Mouse (Mus musculus) heart, postnatal 0 days (tissue): ENCODE data around the gene Trpm1. TPM values are rescaled to one million over a fixed set of nuclear protein-coding genes. Genes with fewer than 3 reads are reported as not detected.

ENCODE experiments used
- ATAC-seq: fragments of 200-750 bp; cut with Nextera tagmentation; 2 replicates; pipeline ENCODE4 v1.8.0; 2017; ENCODE audit warnings: low read depth, moderate number of reproducible peaks, moderate library complexity; ENCODE audit not compliant: insufficient read depth
- DNase-seq: peaks from one replicate; pipeline ENCODE4 v3.0.0-alpha.2; 2016; ENCODE audit warnings: low spot score
- H3K27ac ChIP-seq: fragments of 300-500 bp; sonication (generic); 2 replicates; pipeline ENCODE4 v1.5.1; 2014; ENCODE audit warnings: low read depth, mild to moderate bottlenecking
- H3K27me3 ChIP-seq: fragments of 300-500 bp; sonication (generic); 2 replicates; pipeline ENCODE4 v1.6.1; 2014; ENCODE audit warnings: low read length, mixed read lengths; ENCODE audit not compliant: control insufficient read depth, insufficient read depth
- H3K36me3 ChIP-seq: fragments of 300-500 bp; sonication (generic); replicated peaks from 2 replicates; pipeline ENCODE4 v1.6.1; 2014; ENCODE audit warnings: low read length, mixed read lengths; ENCODE audit not compliant: control insufficient read depth, insufficient read depth
- H3K4me1 ChIP-seq: fragments of 300-500 bp; sonication (generic); 2 replicates; pipeline ENCODE4 v1.6.1; 2014; ENCODE audit warnings: antibody characterized with exemption; ENCODE audit not compliant: control insufficient read depth, insufficient read depth
- H3K4me2 ChIP-seq: fragments of 300-500 bp; sonication (generic); 2 replicates; pipeline ENCODE4 v1.6.1; 2014; ENCODE audit warnings: low read depth, mild to moderate bottlenecking, low read length, moderate library complexity
- H3K4me3 ChIP-seq: fragments of 300-500 bp; sonication (generic); 2 replicates; pipeline ENCODE4 v1.5.1; 2014; ENCODE audit warnings: low read depth, low read length
- H3K9ac ChIP-seq: fragments of 300-500 bp; sonication (generic); replicated peaks from 2 replicates; pipeline ENCODE4 v1.6.1; 2014; ENCODE audit warnings: low read depth, low read length, mixed read lengths
- H3K9me3 ChIP-seq: fragments of 300-500 bp; sonication (generic); replicated peaks from 2 replicates; pipeline ENCODE4 v1.6.1; 2016; ENCODE audit warnings: low read length; ENCODE audit not compliant: control insufficient read depth
- CTCF ChIP-seq: IDR thresholded peaks from 2 replicates; pipeline ENCODE4 v1.5.1; 2016; ENCODE audit warnings: antibody characterized with exemption, control low read depth, low read depth
- EP300 ChIP-seq: IDR thresholded peaks from 2 replicates; pipeline ENCODE4 v1.6.1; 2016; ENCODE audit warnings: antibody characterized with exemption, low read depth
- WGBS: fragments of 180-500 bp; shearing (Covaris S2); extraction: QIAGEN DNeasy Blood & Tissue Kit; methylation state at CpG from one replicate; pipeline ENCODE4 v1.1.7; 2014; 5-methylcytosine and 5-hydroxymethylcytosine counted together
- polyA plus RNA-seq: library from polyadenylated mRNA; unstranded; fragments of >200 nt; fragmentation: Nextera tagmentation; extraction: Ambion mirVana; gene quantifications from 2 replicates; pipeline ENCODE4 v1.2.1, GENCODE M21; 2015
- total RNA-seq: library from RNA; depleted of rRNA; stranded (reverse); fragments of >200 nt; gene quantifications from 2 replicates; pipeline ENCODE4 v1.2.3, GENCODE M21; 2014; ENCODE audit warnings: low replicate concordance

The Trpm1 gene
- total and polyA plus RNA-seq, 2 experiments from 2014 or later = 0.14 TPM; not detected in 1

DNA sequence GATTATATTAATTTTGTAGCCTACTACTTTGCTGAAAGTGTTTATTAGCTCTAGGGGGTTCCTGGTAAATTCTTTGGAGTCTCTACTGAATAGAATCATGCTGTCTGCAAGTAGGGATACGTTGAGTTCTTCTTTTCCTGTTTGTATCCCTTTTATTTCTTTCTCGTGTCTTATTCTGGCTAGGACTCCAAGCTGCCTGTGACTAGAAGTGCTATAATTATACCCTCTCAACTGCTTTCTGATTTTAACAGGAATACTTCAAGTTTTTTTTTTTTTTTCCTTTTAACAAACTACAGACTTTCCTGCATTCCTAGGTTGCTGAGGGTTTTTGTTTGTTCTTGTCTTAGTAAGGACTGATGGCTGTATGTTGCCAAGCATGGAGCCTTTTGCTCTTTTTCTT lies 4.3 kb upstream of the Trpm1 start:
- Histone ChIP-seq H3K4me3 (no peak overlapping the region), H3K9ac (no peak overlapping the region), H3K9me3 (no peaks in the 10 kb centered on the region), H3K36me3 (no peaks in the 10 kb centered on the region), H3K4me1 (no peaks in the 10 kb centered on the region), H3K4me2 (no peak overlapping the region), H3K27me3 (no peaks in the 10 kb centered on the region), H3K27ac (no peak overlapping the region)
- 36% methylated on average over 2 of the region's 2 CpGs for WGBS
- ATAC-seq = no peak
- no peak for DNase-seq
- TF ChIP-seq EP300 (no peak), CTCF (no peak)

DNA sequence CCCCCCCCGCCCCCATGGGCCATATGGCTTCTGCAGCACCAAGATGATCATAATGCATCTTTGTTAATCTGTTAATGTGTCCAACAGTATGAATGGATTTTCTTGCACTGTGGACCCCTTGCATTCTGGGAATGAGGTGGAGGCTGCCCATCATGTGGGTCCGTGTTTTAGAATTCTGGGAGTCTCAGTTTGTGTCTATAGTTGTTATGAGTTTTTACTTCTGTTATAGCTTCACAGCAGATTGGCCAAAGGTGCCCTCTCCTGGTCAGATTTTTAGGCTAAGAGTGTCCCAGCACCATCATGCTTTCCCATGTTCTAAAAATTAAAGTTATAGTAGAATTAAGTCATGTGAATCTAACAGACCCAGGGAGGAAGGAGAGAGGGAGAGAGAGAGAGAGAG lies 3.9 kb upstream of the Trpm1 start:
- Histone ChIP-seq H3K4me3 (no peak overlapping the region), H3K4me1 (no peaks in the 10 kb centered on the region), H3K9me3 (no peaks in the 10 kb centered on the region), H3K36me3 (no peaks in the 10 kb centered on the region), H3K27me3 (no peaks in the 10 kb centered on the region), H3K27ac (no peak overlapping the region), H3K9ac (no peak overlapping the region), H3K4me2 (no peak overlapping the region)
- WGBS = 42% methylated on average over 2 of the region's 2 CpGs
- no peak for TF ChIP-seq EP300
- TF ChIP-seq CTCF = peak; percentile 35
- DNase-seq = no peak
- no peak for ATAC-seq

GRCm38 (mm10) chr7:64150436-64151080 lies 3.1 kb upstream of the Trpm1 start:
- Histone ChIP-seq H3K4me3 (no peak overlapping the region), H3K36me3 (no peaks in the 10 kb centered on the region), H3K27me3 (no peaks in the 10 kb centered on the region), H3K27ac (no peak overlapping the region), H3K9ac (no peak overlapping the region), H3K9me3 (no peaks in the 10 kb centered on the region), H3K4me1 (peaks cover 5% of the 10 kb centered on the region; the same call in 1 of the 2 replicates), H3K4me2 (no peak overlapping the region)
- TF ChIP-seq EP300 = no peak
- no peak for TF ChIP-seq CTCF
- 45% methylated on average over 6 of the region's 6 CpGs for WGBS
- DNase-seq (no peak), ATAC-seq (no peak)

GRCm38 (mm10) chr7:64155226-64155625 lies 1.6 kb downstream of the Trpm1 start:
- TF ChIP-seq CTCF = no peak
- Histone ChIP-seq H3K27ac (peak overlapping the region; percentile 36; the same call in 1 of the 2 replicates), H3K27me3 (no peaks in the 10 kb centered on the region), H3K36me3 (no peaks in the 10 kb centered on the region), H3K4me3 (peak overlapping the region; percentile 16; the same call in 1 of the 2 replicates), H3K4me2 (peak overlapping the region; percentile 52), H3K9me3 (no peaks in the 10 kb centered on the region), H3K9ac (no peak overlapping the region), H3K4me1 (peaks cover 16% of the 10 kb centered on the region; the same call in 1 of the 2 replicates)
- DNase-seq = no peak
- peak; percentile 1; the same call in 1 of the 2 replicates for ATAC-seq
- 51% methylated on average over 4 of the region's 4 CpGs for WGBS

- peak overlapping the region; percentile 16; the same call in 1 of the 2 replicates for H3K4me3 ChIP-seq
Measured at GRCm38 (mm10) chr7:64155687-64156086, 2.1 kb downstream of the Trpm1 start.

More at GRCm38 (mm10) chr7:64155687-64156086, 2.1 kb downstream of the Trpm1 start:
- ATAC-seq (peak; percentile 97), DNase-seq (peak; percentile 98)
- H3K9ac ChIP-seq = no peak overlapping the region
- TF ChIP-seq EP300 (peak; percentile 88), CTCF (peak; percentile 70)
- H3K4me2 ChIP-seq = peak overlapping the region; percentile 52
- H3K4me1 ChIP-seq = peaks cover 16% of the 10 kb centered on the region; the same call in 1 of the 2 replicates
- WGBS = under 1% methylated on average over 10 of the region's 10 CpGs
- no peaks in the 10 kb centered on the region for H3K36me3 ChIP-seq
- H3K27me3 ChIP-seq = no peaks in the 10 kb centered on the region
- peak overlapping the region; percentile 52 for H3K27ac ChIP-seq
- H3K9me3 ChIP-seq = no peaks in the 10 kb centered on the region
